Mouse (Mus musculus): ENCODE results near the gene Rbm4b. TPM values are rescaled to one million over a fixed set of nuclear protein-coding genes. Genes with fewer than 3 reads are reported as not detected.
A peak's percentile ranks its signal among the peaks of the same experiment; 100 is the strongest.

Rbm4b gene
- polyA plus RNA-seq (2012; fragmentation: generic; extraction: Trizol), result 4.8 TPM

- Histone ChIP-seq H3K79me2 (ENCODE audit: control insufficient read depth, insufficient read depth) (peaks cover 34% of the 10 kb centered on the region), H3ac (ENCODE audit: control insufficient read depth, insufficient read length) (peak within 1 kb of the TSS; percentile 31), H3K4me3 (peak within 1 kb of the TSS; percentile 60), H3K4me2 (ENCODE audit: low read depth) (peak within 1 kb of the TSS; percentile 95), H3K27me3 (ENCODE audit: control insufficient read depth, insufficient read depth, insufficient read length) (no peaks in the 10 kb centered on the region), H3K36me3 (ENCODE audit: control insufficient read depth, insufficient read depth) (peaks cover under 1% of the 10 kb centered on the region)
- TF ChIP-seq MYOD1 (IDR thresholded peaks at IDR 0.05; ENCODE audit: control insufficient read depth in 1 of 3, insufficient read length in 2 of 3, low read depth in 2 of 3), result peak in 1 of 3 experiments; percentile 16
- TF ChIP-seq POLR2A (IDR thresholded peaks at IDR 0.05; ENCODE audit: insufficient read length, low read depth), result peak; percentile 72
- no peak for TF ChIP-seq REST (IDR thresholded peaks at IDR 0.05; ENCODE audit: insufficient read depth, insufficient read length)
- peak in 1 of 3 experiments; percentile 58 for TF ChIP-seq MYOG (IDR thresholded peaks at IDR 0.05; ENCODE audit: control insufficient read depth in 1 of 3, insufficient read depth in 1 of 3, insufficient read length in 2 of 3, low read depth in 2 of 3)
- TF ChIP-seq POLR2AphosphoS2 (IDR thresholded peaks at IDR 0.05; ENCODE audit: insufficient read length, low read depth), result peak; percentile 74
- TF ChIP-seq CEBPB (IDR thresholded peaks at IDR 0.05; ENCODE audit: insufficient read depth, poor library complexity, severe bottlenecking), result no peak
- TF ChIP-seq SRF (IDR thresholded peaks at IDR 0.05; ENCODE audit: control insufficient read depth, insufficient read length, low read depth), result peak; percentile 30
Measured at GRCm38 (mm10) chr19:4756193-4756911, at the start of gene Rbm4b. Gene Rbm4b (plus strand): TSS chr19:4756497.

DNA sequence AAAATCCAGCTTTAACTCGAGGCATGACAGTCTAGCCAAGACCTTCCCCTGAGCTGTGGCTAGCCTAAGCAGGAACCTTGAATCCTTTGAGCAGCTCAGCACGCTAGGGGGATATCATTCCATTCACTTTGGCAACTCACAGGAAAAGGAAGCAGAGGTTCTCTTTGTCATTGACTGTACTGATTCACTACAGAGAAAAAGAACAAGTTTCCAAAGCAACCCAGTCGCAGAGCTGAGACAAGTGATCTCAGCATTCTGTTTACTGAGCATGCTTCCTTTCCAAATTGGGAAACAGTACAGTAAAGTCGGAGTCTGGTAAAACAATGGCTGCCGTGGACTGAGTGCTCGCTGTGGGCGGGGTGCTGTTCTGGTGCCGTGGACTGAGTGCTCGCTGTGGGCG is 47.5 kb upstream of the Rbm4b start:
- H3K4me3 ChIP-seq, result no peak overlapping the region
- no peak overlapping the region for H3ac ChIP-seq (ENCODE audit: control insufficient read depth, insufficient read length)
- no peaks in the 10 kb centered on the region for H3K79me2 ChIP-seq (ENCODE audit: control insufficient read depth, insufficient read depth)
- H3K4me2 ChIP-seq (ENCODE audit: low read depth), result no peak overlapping the region
- H3K36me3 ChIP-seq (ENCODE audit: control insufficient read depth, insufficient read depth), result no peaks in the 10 kb centered on the region
- TF ChIP-seq REST (IDR thresholded peaks at IDR 0.05; ENCODE audit: insufficient read depth, insufficient read length), result no peak
- no peak for TF ChIP-seq MYOD1 (IDR thresholded peaks at IDR 0.05; ENCODE audit: control insufficient read depth in 1 of 3, insufficient read length in 2 of 3, low read depth in 2 of 3)
- TF ChIP-seq MYOG (IDR thresholded peaks at IDR 0.05; ENCODE audit: control insufficient read depth in 1 of 3, insufficient read depth in 1 of 3, insufficient read length in 2 of 3, low read depth in 2 of 3), result no peak
- TF ChIP-seq POLR2A (IDR thresholded peaks at IDR 0.05; ENCODE audit: insufficient read length, low read depth), result no peak
- TF ChIP-seq E2F4 (IDR thresholded peaks at IDR 0.05; ENCODE audit: insufficient read depth), result no peak
- no peak for TF ChIP-seq MAX (IDR thresholded peaks at IDR 0.05; ENCODE audit: low read depth)
- TF ChIP-seq TCF12 (IDR thresholded peaks at IDR 0.05; ENCODE audit: insufficient read depth, poor library complexity, severe bottlenecking), result no peak
- no peak for TF ChIP-seq SRF (IDR thresholded peaks at IDR 0.05; ENCODE audit: control insufficient read depth, insufficient read length, low read depth)
- H3K27me3 ChIP-seq (ENCODE audit: control insufficient read depth, insufficient read depth, insufficient read length), result peaks cover 19% of the 10 kb centered on the region

GRCm38 (mm10) chr19:4711098-4711600 is 45.1 kb upstream of the Rbm4b start, which contains the start of gene Sptbn2:
Gene Sptbn2 (plus strand): TSS chr19:4711167.
- no peaks in the 10 kb centered on the region for H3K79me2 ChIP-seq (ENCODE audit: control insufficient read depth, insufficient read depth)
- no peak within 1 kb of the TSS for H3K4me3 ChIP-seq
- H3K27me3 ChIP-seq (ENCODE audit: control insufficient read depth, insufficient read depth, insufficient read length), result peaks cover 19% of the 10 kb centered on the region
- TF ChIP-seq SRF (IDR thresholded peaks at IDR 0.05; ENCODE audit: control insufficient read depth, insufficient read length, low read depth) (no peak), POLR2AphosphoS2 (IDR thresholded peaks at IDR 0.05; ENCODE audit: insufficient read length, low read depth) (no peak), MAX (IDR thresholded peaks at IDR 0.05; ENCODE audit: low read depth) (no peak), E2F4 (IDR thresholded peaks at IDR 0.05; ENCODE audit: insufficient read depth) (no peak), USF1 (IDR thresholded peaks at IDR 0.05; ENCODE audit: low read depth) (no peak), POLR2A (IDR thresholded peaks at IDR 0.05; ENCODE audit: insufficient read length, low read depth) (no peak), CEBPB (IDR thresholded peaks at IDR 0.05; ENCODE audit: insufficient read depth, poor library complexity, severe bottlenecking) (no peak), MYOD1 (IDR thresholded peaks at IDR 0.05; ENCODE audit: control insufficient read depth in 1 of 3, insufficient read length in 2 of 3, low read depth in 2 of 3) (no peak), MYOG (IDR thresholded peaks at IDR 0.05; ENCODE audit: control insufficient read depth in 1 of 3, insufficient read depth in 1 of 3, insufficient read length in 2 of 3, low read depth in 2 of 3) (no peak), TCF12 (IDR thresholded peaks at IDR 0.05; ENCODE audit: insufficient read depth, poor library complexity, severe bottlenecking) (no peak), REST (IDR thresholded peaks at IDR 0.05; ENCODE audit: insufficient read depth, insufficient read length) (no peak), TCF3 (IDR thresholded peaks at IDR 0.05; ENCODE audit: insufficient read length, low read depth) (no peak)
- H3K4me2 ChIP-seq (ENCODE audit: low read depth), result no peak within 1 kb of the TSS
- H3K36me3 ChIP-seq (ENCODE audit: control insufficient read depth, insufficient read depth), result no peaks in the 10 kb centered on the region
- no peak within 1 kb of the TSS for H3ac ChIP-seq (ENCODE audit: control insufficient read depth, insufficient read length)

DNA sequence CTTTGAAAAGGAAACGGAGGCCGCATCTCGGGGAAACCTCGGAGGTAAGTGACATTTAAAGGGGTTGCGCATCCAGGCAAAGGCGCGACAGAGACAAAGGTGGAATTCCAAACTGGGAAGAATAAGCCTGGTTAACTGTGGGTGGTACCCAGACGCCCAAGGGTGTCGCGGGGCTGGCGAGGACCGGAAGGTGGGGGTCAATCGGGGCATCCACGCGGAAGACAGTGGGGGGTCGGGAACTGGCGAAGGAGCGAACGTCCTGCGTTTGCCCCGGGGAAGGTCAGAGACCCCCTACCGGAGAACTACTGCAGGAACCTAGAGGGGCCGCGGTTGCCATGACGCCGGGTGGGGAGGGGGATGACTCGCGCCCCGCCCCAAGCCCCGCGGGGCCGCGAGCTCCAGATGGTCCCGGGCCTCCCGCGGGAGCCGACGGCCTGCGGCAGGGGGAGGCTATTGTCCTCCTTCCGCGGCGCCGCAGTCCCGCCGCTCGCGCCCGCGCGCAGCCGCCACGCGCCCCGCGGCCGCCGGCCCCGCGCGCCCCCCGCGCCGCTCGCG is 44.6 kb upstream of the Rbm4b start:
- Histone ChIP-seq H3K27me3 (ENCODE audit: control insufficient read depth, insufficient read depth, insufficient read length) (peaks cover 19% of the 10 kb centered on the region), H3K4me3 (no peak overlapping the region), H3K4me2 (ENCODE audit: low read depth) (no peak overlapping the region), H3ac (ENCODE audit: control insufficient read depth, insufficient read length) (no peak overlapping the region), H3K36me3 (ENCODE audit: control insufficient read depth, insufficient read depth) (no peaks in the 10 kb centered on the region), H3K79me2 (ENCODE audit: control insufficient read depth, insufficient read depth) (no peaks in the 10 kb centered on the region)
- no peak for TF ChIP-seq MYOD1 (IDR thresholded peaks at IDR 0.05; ENCODE audit: control insufficient read depth in 1 of 3, insufficient read length in 2 of 3, low read depth in 2 of 3)
- TF ChIP-seq TCF3 (IDR thresholded peaks at IDR 0.05; ENCODE audit: insufficient read length, low read depth), result no peak
- TF ChIP-seq POLR2A (IDR thresholded peaks at IDR 0.05; ENCODE audit: insufficient read length, low read depth), result no peak
- TF ChIP-seq POLR2AphosphoS2 (IDR thresholded peaks at IDR 0.05; ENCODE audit: insufficient read length, low read depth), result no peak
- TF ChIP-seq SRF (IDR thresholded peaks at IDR 0.05; ENCODE audit: control insufficient read depth, insufficient read length, low read depth), result no peak

Measured in myocyte (in vitro differentiated cells).